In genomic region chr1:97916218-97916970, GRCm38 (mm10) we compare ENCODE assay signal across 19 mouse cellular contexts.
DNase-seq lines count a peak whose midpoint lies in the region; ATAC-seq and TF ChIP-seq lines count a peak whose summit lies in the region.
"Had no signal": no experiment of that assay in that cellular context is flagged by ENCODE, and none has a peak within 500 bp of the region (broad histone marks: within the 10 kb centered on the region; RNA-seq: fewer than 3 reads in every experiment).

No protein-coding gene starts in this region.

- ATAC-seq in hindbrain, embryonic 13.5 days (ENCODE audit: low FRiP score), result no peak
- no peak for ATAC-seq in hindbrain, embryonic 11.5 days (ENCODE audit: low FRiP score)
- ATAC-seq in midbrain, embryonic 16.5 days, result peak; percentile 78
- ATAC-seq: forebrain, embryonic 16.5 days; intestine, embryonic 15.5 days had no signal

- WGBS in hindbrain, embryonic 13.5 days, result 74% methylated on average over 12 of the region's 12 CpGs
- WGBS in hindbrain, embryonic 11.5 days, result 84% methylated on average over 12 of the region's 12 CpGs
- WGBS in midbrain, embryonic 16.5 days, result 55% methylated on average over 12 of the region's 12 CpGs

- H3K4me1 ChIP-seq in hindbrain, embryonic 13.5 days (replicated peaks), result peaks cover 8% of the 10 kb centered on the region; the same call in 1 of the 2 replicates
- no peaks in the 10 kb centered on the region for H3K4me1 ChIP-seq in hindbrain, embryonic 11.5 days (replicated peaks; ENCODE audit: control insufficient read depth, insufficient read depth, low read length)
- H3K4me1 ChIP-seq in E14TG2a.4 (replicated peaks; ENCODE audit: low read depth, low read length), result no peaks in the 10 kb centered on the region
- peaks cover 9% of the 10 kb centered on the region for H3K4me1 ChIP-seq in midbrain, embryonic 16.5 days (ENCODE audit: control insufficient read depth, insufficient read depth, low read length)

- H3K27me3 ChIP-seq in hindbrain, embryonic 13.5 days, result no peaks in the 10 kb centered on the region
- H3K27me3 ChIP-seq in hindbrain, embryonic 11.5 days (ENCODE audit: control insufficient read depth, insufficient read depth, low read length), result no peaks in the 10 kb centered on the region
- no peaks in the 10 kb centered on the region for H3K27me3 ChIP-seq in E14TG2a.4 (ENCODE audit: insufficient read depth, low read length)
- no peaks in the 10 kb centered on the region for H3K27me3 ChIP-seq in midbrain, embryonic 16.5 days (ENCODE audit: control insufficient read depth, insufficient read depth, low read depth, low read length)
- H3K27me3 ChIP-seq: intestine, embryonic 15.5 days had no signal

- no peaks in the 10 kb centered on the region for H3K36me3 ChIP-seq in hindbrain, embryonic 13.5 days
- H3K36me3 ChIP-seq in hindbrain, embryonic 11.5 days (ENCODE audit: control insufficient read depth, insufficient read depth, low read length), result no peaks in the 10 kb centered on the region
- no peaks in the 10 kb centered on the region for H3K36me3 ChIP-seq in E14TG2a.4 (ENCODE audit: insufficient read depth, low read length)
- no peaks in the 10 kb centered on the region for H3K36me3 ChIP-seq in midbrain, embryonic 16.5 days (ENCODE audit: control insufficient read depth, insufficient read depth, low read length)
- H3K36me3 ChIP-seq: intestine, embryonic 15.5 days had no signal

- DNase-seq in hindbrain, embryonic 11.5 days (ENCODE audit: low spot score), result no peak
- peak; percentile 76 for DNase-seq in brain, embryonic 14.5 days (ENCODE audit: low read depth)
- no peak for DNase-seq in spleen, postnatal 10 days (ENCODE audit: low spot score in 2 of 2)
- DNase-seq in layer of hippocampus, postnatal 25 days (ENCODE audit: extremely low spot score in 1 of 2, low spot score in 1 of 2), result no peak
- DNase-seq: cerebellum, adult 11 months; cerebellum, postnatal 14 days; embryo, embryonic 11 days; gastrocnemius, adult 2 months; heart, postnatal 36 days; kidney, postnatal 36 days; lung, adult 2 months; lung, postnatal 4 days; thymus, adult 2 months had no signal

- H3K4me3 ChIP-seq in hindbrain, embryonic 13.5 days, result no peak overlapping the region
- no peak overlapping the region for H3K4me3 ChIP-seq in hindbrain, embryonic 11.5 days (ENCODE audit: low read depth, low read length)
- H3K4me3 ChIP-seq in E14TG2a.4 (replicated peaks; ENCODE audit: low read length), result 0 out of 2 replicates have a peak overlapping the region, but pooled peaks have one; percentile 4
- no peak overlapping the region for H3K4me3 ChIP-seq in midbrain, embryonic 16.5 days (ENCODE audit: low read depth, low read length)
- H3K4me3 ChIP-seq: gastrocnemius, adult 2 months; intestine, embryonic 15.5 days had no signal

- TF ChIP-seq POLR2A in brain, embryonic 14.5 days (IDR thresholded peaks at IDR 0.05; ENCODE audit: borderline replicate concordance, extremely low read depth, insufficient read depth, insufficient read length, poor library complexity, severe bottlenecking), result no peak

- peak overlapping the region; percentile 49 for H3K27ac ChIP-seq in hindbrain, embryonic 13.5 days
- H3K27ac ChIP-seq in hindbrain, embryonic 11.5 days (ENCODE audit: low read depth, low read length), result no peak overlapping the region; the same call in 1 of the 2 replicates
- H3K27ac ChIP-seq in midbrain, embryonic 16.5 days (ENCODE audit: low read length), result peak overlapping the region; percentile 80
- H3K27ac ChIP-seq: gastrocnemius, adult 2 months; intestine, embryonic 15.5 days had no signal

- no peak; the same call in 1 of the 2 replicates for TF ChIP-seq CTCF in E14TG2a.4 (conservative IDR thresholded peaks at IDR 0.05; ENCODE audit: low read length)
- no peak for TF ChIP-seq CTCF in brain, embryonic 14.5 days (IDR thresholded peaks at IDR 0.05; ENCODE audit: borderline replicate concordance, extremely low read depth, insufficient read depth, insufficient read length)

- H3K4me2 ChIP-seq in hindbrain, embryonic 13.5 days, result no peak overlapping the region
- H3K4me2 ChIP-seq in hindbrain, embryonic 11.5 days (replicated peaks; ENCODE audit: low read depth, low read length), result no peak overlapping the region
- peak overlapping the region; percentile 8; the same call in 1 of the 2 replicates for H3K4me2 ChIP-seq in midbrain, embryonic 16.5 days (ENCODE audit: low read length)
- H3K4me2 ChIP-seq: intestine, embryonic 15.5 days; liver, embryonic 11.5 days had no signal

- no peak overlapping the region for H3K9ac ChIP-seq in hindbrain, embryonic 13.5 days
- no peak overlapping the region for H3K9ac ChIP-seq in hindbrain, embryonic 11.5 days (ENCODE audit: low read depth, low read length)
- H3K9ac ChIP-seq in midbrain, embryonic 16.5 days (ENCODE audit: low read depth, low read length), result no peak overlapping the region
- H3K9ac ChIP-seq: intestine, embryonic 15.5 days had no signal

- no peaks in the 10 kb centered on the region for H3K9me3 ChIP-seq in hindbrain, embryonic 13.5 days
- H3K9me3 ChIP-seq in hindbrain, embryonic 11.5 days (ENCODE audit: control insufficient read depth, low read length), result no peaks in the 10 kb centered on the region
- H3K9me3 ChIP-seq in E14TG2a.4 (ENCODE audit: low read length), result no peaks in the 10 kb centered on the region
- H3K9me3 ChIP-seq in midbrain, embryonic 16.5 days (replicated peaks; ENCODE audit: control insufficient read depth, low read length, poor library complexity, severe bottlenecking), result no peaks in the 10 kb centered on the region
- H3K9me3 ChIP-seq: intestine, embryonic 15.5 days had no signal
